Mouse (Mus musculus) neural tube, embryonic 14.5 days (tissue): ENCODE measurements around the gene Evpl. TPM values are rescaled to one million over a fixed set of nuclear protein-coding genes. Genes with fewer than 3 reads are reported as not detected.
"Not testable (repeated sequence)": the region's sequence is repeated elsewhere in the genome, so short reads cannot be mapped to it uniquely, and the experiment has no call there.

ENCODE experiments used
- ATAC-seq: fragments of 200-750 bp; cut with Nextera tagmentation; 2 replicates; pipeline ENCODE4 v1.8.0; 2017; ENCODE audit warnings: low read depth, mild to moderate bottlenecking, moderate TSS enrichment, moderate library complexity
- H3K27ac ChIP-seq: fragments of 300-500 bp; sonication (generic); 2 replicates; pipeline ENCODE4 v1.5.1; 2014; ENCODE audit warnings: low read depth, mild to moderate bottlenecking, control low read depth, low read length, moderate library complexity, mixed read lengths
- H3K27me3 ChIP-seq: fragments of 300-500 bp; sonication (generic); 2 replicates; pipeline ENCODE4 v1.6.1; 2014; ENCODE audit warnings: low read length; ENCODE audit not compliant: control insufficient read depth, insufficient read depth
- H3K36me3 ChIP-seq: fragments of 300-500 bp; sonication (generic); 2 replicates; pipeline ENCODE4 v1.6.1; 2014; ENCODE audit warnings: low read length, mixed read lengths; ENCODE audit not compliant: control insufficient read depth, insufficient read depth
- H3K4me1 ChIP-seq: fragments of 300-500 bp; sonication (generic); 2 replicates; pipeline ENCODE4 v1.6.1; 2014; ENCODE audit warnings: low read length; ENCODE audit not compliant: control insufficient read depth, insufficient read depth
- H3K4me2 ChIP-seq: fragments of 300-500 bp; sonication (generic); 2 replicates; pipeline ENCODE4 v1.6.1; 2014; ENCODE audit warnings: mild to moderate bottlenecking, low read depth, low read length, control low read depth
- H3K4me3 ChIP-seq: fragments of 300-500 bp; sonication (generic); 2 replicates; pipeline ENCODE4 v1.5.1; 2014; ENCODE audit warnings: low read depth, low read length, control low read depth, mixed read lengths
- H3K9ac ChIP-seq: fragments of 300-500 bp; sonication (generic); replicated peaks from 2 replicates; pipeline ENCODE4 v1.6.1; 2014; ENCODE audit warnings: low read depth, mild to moderate bottlenecking, control low read depth, low read length, mixed read lengths
- H3K9me3 ChIP-seq: fragments of 300-500 bp; sonication (generic); 2 replicates; pipeline ENCODE4 v1.6.1; 2016; ENCODE audit warnings: low read length; ENCODE audit not compliant: control insufficient read depth
- WGBS: fragments of 180-500 bp; shearing (Covaris S2); extraction: QIAGEN DNeasy Blood & Tissue Kit; methylation state at CpG from one replicate; pipeline ENCODE4 v1.1.7; 2014; 5-methylcytosine and 5-hydroxymethylcytosine counted together
- polyA plus RNA-seq: library from polyadenylated mRNA; unstranded; fragments of >200 nt; fragmentation: Nextera tagmentation; extraction: Ambion mirVana; gene quantifications from 2 replicates; pipeline ENCODE4 v1.2.1, GENCODE M21; 2014

Evpl gene
- polyA plus RNA-seq, 1 experiment from 2014 or later, result 0.62 TPM

- not testable (repeated sequence) for H3K36me3 ChIP-seq, ATAC-seq, H3K9ac ChIP-seq, H3K4me2 ChIP-seq, H3K4me3 ChIP-seq, H3K27ac ChIP-seq, H3K9me3 ChIP-seq
- WGBS, result 88% methylated on average over 1 of the region's 1 CpGs
- Histone ChIP-seq H3K4me1 (peaks cover 18% of the 10 kb centered on the region), H3K27me3 (peaks cover 20% of the 10 kb centered on the region)
Measured at GRCm38 (mm10) chr11:116277184-116277583, 39.3 kb upstream of the Evpl start.

GRCm38 (mm10) chr11:116274045-116274666 is 36.3 kb upstream of the Evpl start, which contains the start of gene Srp68:
TSS of gene Srp68 (minus strand) at chr11:116274217.
- peaks cover 14% of the 10 kb centered on the region; the same call in 1 of the 2 replicates for H3K36me3 ChIP-seq
- WGBS, result 3% methylated on average over 32 of the region's 32 CpGs
- peak within 1 kb of the TSS; percentile 82 for H3K9ac ChIP-seq
- no peaks in the 10 kb centered on the region for H3K27me3 ChIP-seq
- peak; percentile 99 for ATAC-seq
- peak within 1 kb of the TSS; percentile 97 for H3K4me3 ChIP-seq
- H3K4me2 ChIP-seq, result peak within 1 kb of the TSS; percentile 70
- H3K9me3 ChIP-seq, result no peaks in the 10 kb centered on the region
- peaks cover 11% of the 10 kb centered on the region for H3K4me1 ChIP-seq
- peak within 1 kb of the TSS; percentile 93 for H3K27ac ChIP-seq

GRCm38 (mm10) chr11:116273469-116274044 is 35.7 kb upstream of the Evpl start:
- peak; percentile 58 for ATAC-seq
- Histone ChIP-seq H3K4me3 (peak overlapping the region; percentile 97), H3K4me1 (peaks cover 11% of the 10 kb centered on the region), H3K9ac (peak overlapping the region; percentile 82), H3K9me3 (no peaks in the 10 kb centered on the region), H3K4me2 (peak overlapping the region; percentile 70), H3K27me3 (no peaks in the 10 kb centered on the region), H3K27ac (peak overlapping the region; percentile 93; the same call in 1 of the 2 replicates), H3K36me3 (peaks cover 14% of the 10 kb centered on the region; the same call in 1 of the 2 replicates)
- under 1% methylated on average over 39 of the region's 39 CpGs for WGBS

- peaks cover 18% of the 10 kb centered on the region for H3K36me3 ChIP-seq
- H3K9me3 ChIP-seq, result no peaks in the 10 kb centered on the region
- peak overlapping the region; percentile 70 for H3K4me2 ChIP-seq
- no peak overlapping the region for H3K27ac ChIP-seq
- peaks cover 11% of the 10 kb centered on the region for H3K4me1 ChIP-seq
- peak overlapping the region; percentile 97 for H3K4me3 ChIP-seq
- H3K27me3 ChIP-seq, result no peaks in the 10 kb centered on the region
- peak overlapping the region; percentile 82 for H3K9ac ChIP-seq
- 68% methylated on average over 12 of the region's 12 CpGs for WGBS
- ATAC-seq, result no peak
Measured at GRCm38 (mm10) chr11:116272589-116273468, 35.0 kb upstream of the Evpl start.

- Histone ChIP-seq H3K4me1 (peaks cover 9% of the 10 kb centered on the region), H3K4me3 (no peak overlapping the region), H3K9me3 (no peaks in the 10 kb centered on the region), H3K9ac (no peak overlapping the region), H3K27ac (no peak overlapping the region), H3K36me3 (peaks cover 44% of the 10 kb centered on the region), H3K27me3 (no peaks in the 10 kb centered on the region), H3K4me2 (no peak overlapping the region)
- WGBS, result 87% methylated on average over 8 of the region's 8 CpGs
- ATAC-seq, result no peak
Measured at GRCm38 (mm10) chr11:116269560-116269959, 31.7 kb upstream of the Evpl start.

GRCm38 (mm10) chr11:116268313-116268712 is 30.4 kb upstream of the Evpl start:
- H3K9me3 ChIP-seq, result no peaks in the 10 kb centered on the region
- peaks cover 57% of the 10 kb centered on the region for H3K36me3 ChIP-seq
- ATAC-seq, result no peak
- no peak overlapping the region for H3K4me2 ChIP-seq
- H3K4me1 ChIP-seq, result peaks cover 8% of the 10 kb centered on the region
- 96% methylated on average over 6 of the region's 6 CpGs for WGBS
- H3K4me3 ChIP-seq, result no peak overlapping the region
- H3K9ac ChIP-seq, result no peak overlapping the region
- H3K27me3 ChIP-seq, result no peaks in the 10 kb centered on the region
- H3K27ac ChIP-seq, result no peak overlapping the region

- Histone ChIP-seq H3K36me3 (peaks cover 64% of the 10 kb centered on the region), H3K27ac (no peak overlapping the region), H3K4me2 (no peak overlapping the region), H3K27me3 (no peaks in the 10 kb centered on the region), H3K9me3 (no peaks in the 10 kb centered on the region), H3K4me3 (no peak overlapping the region), H3K4me1 (peaks cover 3% of the 10 kb centered on the region), H3K9ac (no peak overlapping the region)
- WGBS, result 85% methylated on average over 8 of the region's 8 CpGs
- ATAC-seq, result no peak
Measured at GRCm38 (mm10) chr11:116267637-116268036, 29.8 kb upstream of the Evpl start.

- no peak overlapping the region for H3K4me2 ChIP-seq
- no peaks in the 10 kb centered on the region for H3K9me3 ChIP-seq
- H3K36me3 ChIP-seq, result peaks cover 78% of the 10 kb centered on the region
- no peak overlapping the region for H3K9ac ChIP-seq
- WGBS, result 92% methylated on average over 4 of the region's 4 CpGs
- H3K4me1 ChIP-seq, result no peaks in the 10 kb centered on the region
- no peak overlapping the region for H3K27ac ChIP-seq
- no peak for ATAC-seq
- no peak overlapping the region for H3K4me3 ChIP-seq
- no peaks in the 10 kb centered on the region for H3K27me3 ChIP-seq
Measured at GRCm38 (mm10) chr11:116265850-116266249, 28.0 kb upstream of the Evpl start.

- Histone ChIP-seq H3K27me3 (no peaks in the 10 kb centered on the region), H3K4me3 (no peak overlapping the region), H3K27ac (no peak overlapping the region), H3K9ac (no peak overlapping the region), H3K36me3 (peaks cover 83% of the 10 kb centered on the region), H3K4me1 (no peaks in the 10 kb centered on the region), H3K9me3 (no peaks in the 10 kb centered on the region), H3K4me2 (no peak overlapping the region)
- no peak for ATAC-seq
- WGBS, result 93% methylated on average over 11 of the region's 11 CpGs
Measured at GRCm38 (mm10) chr11:116265352-116265751, 27.5 kb upstream of the Evpl start.
